Mouse (Mus musculus): ENCODE measurements at regions not wholly inside any gene's neighbourhood (a gene's known extent, or its start where the extent isn't known, plus 50 kb on each side); places are given as distances from the start of the nearest gene placed in this dataset.

DNA sequence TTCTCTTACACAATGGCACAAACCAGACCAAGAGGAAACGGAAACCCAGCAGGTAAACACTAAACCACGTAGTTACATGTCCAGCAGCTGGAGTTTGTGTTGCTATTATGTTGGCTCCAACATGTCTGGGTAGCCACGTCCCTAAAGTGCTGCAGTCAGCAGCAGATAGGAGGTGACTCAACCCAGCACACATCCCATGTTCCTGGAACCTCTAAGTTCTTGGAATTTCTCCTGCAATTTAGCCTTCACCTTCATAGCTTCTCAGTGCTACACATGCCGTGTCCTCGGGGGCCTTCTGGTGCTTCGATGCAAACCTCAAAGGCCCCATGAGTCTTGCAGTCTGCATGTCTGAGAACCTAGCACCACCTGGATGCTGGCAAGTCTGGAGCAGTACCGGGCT, 97.7 kb upstream of the Cul1 start:
- TF ChIP-seq CTCF (IDR thresholded peaks at IDR 0.05; ENCODE audit: insufficient read depth, low read length) = no peak
- TF ChIP-seq POLR2A (IDR thresholded peaks at IDR 0.05; ENCODE audit: borderline replicate concordance, extremely low read depth, low read depth, low read length) = no peak
